Mouse (Mus musculus) cerebellum, adult 18-20 months (tissue): ENCODE data around the gene Fam240a.

Source experiments
- DNase-seq, 2 experiments: peaks; one replicate each; pipeline ENCODE4 v3.0.0; 2021

Fam240a gene

DNA sequence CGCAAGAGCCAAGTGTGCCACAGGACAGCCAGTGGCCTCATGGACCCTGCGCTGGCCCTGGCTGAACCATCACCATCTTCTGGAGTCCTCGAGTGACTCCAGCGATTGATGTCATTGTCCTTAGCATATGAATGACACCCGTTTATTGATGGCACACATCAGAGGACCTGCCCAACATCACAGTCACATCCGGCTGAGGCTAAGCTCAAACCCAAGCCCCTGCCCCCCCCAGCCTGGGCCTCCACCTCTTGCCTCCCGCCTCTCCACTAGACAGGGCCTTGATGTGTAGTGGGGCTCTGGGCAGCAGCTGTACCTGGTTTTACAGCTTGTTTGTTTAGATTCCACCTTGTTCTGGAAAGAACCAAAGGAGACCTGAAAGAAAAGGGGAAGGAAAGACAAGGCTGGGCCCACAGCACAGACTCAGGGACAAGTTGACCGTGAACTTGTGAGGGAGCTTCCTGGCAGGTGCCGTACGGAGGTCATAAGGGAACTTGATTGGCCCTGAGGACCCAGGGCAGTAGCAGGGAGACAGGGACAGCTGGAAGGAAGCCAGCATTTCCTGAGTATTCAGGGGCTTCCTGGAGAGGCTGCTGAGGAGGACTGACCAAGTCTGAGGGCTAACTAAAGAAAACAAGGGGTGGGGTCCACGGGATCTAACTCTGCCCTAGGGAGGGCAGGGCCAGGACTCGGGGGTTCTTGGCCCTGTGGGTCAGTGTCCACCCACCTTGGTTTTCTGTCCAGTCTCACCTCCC lies 25.4 kb downstream of the Fam240a start:
- no peak for DNase-seq

GRCm38 (mm10) chr9:110890026-110890783 lies 26.5 kb downstream of the Fam240a start:
- no peak for DNase-seq

DNA sequence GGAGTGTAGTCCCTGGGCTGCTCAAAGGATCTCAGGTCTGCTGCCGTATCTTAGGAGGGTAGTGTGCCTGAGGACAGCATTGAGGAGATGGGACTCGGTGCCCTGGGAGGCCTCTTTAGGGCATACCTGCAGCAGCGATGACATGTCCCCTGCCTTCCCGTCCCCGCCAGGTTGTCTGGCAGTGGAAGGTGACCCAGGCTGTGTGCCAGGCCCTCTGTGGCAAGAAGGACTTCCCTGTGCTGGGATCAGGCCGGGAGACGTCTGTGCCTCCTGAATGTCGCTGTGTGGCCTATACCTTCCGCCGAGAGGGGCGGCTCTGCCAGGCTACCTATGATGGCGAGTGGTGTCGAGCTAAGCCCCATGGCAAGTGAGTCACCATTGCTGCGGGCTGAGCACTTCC lies 27.7 kb downstream of the Fam240a start:
- no peak for DNase-seq

DNA sequence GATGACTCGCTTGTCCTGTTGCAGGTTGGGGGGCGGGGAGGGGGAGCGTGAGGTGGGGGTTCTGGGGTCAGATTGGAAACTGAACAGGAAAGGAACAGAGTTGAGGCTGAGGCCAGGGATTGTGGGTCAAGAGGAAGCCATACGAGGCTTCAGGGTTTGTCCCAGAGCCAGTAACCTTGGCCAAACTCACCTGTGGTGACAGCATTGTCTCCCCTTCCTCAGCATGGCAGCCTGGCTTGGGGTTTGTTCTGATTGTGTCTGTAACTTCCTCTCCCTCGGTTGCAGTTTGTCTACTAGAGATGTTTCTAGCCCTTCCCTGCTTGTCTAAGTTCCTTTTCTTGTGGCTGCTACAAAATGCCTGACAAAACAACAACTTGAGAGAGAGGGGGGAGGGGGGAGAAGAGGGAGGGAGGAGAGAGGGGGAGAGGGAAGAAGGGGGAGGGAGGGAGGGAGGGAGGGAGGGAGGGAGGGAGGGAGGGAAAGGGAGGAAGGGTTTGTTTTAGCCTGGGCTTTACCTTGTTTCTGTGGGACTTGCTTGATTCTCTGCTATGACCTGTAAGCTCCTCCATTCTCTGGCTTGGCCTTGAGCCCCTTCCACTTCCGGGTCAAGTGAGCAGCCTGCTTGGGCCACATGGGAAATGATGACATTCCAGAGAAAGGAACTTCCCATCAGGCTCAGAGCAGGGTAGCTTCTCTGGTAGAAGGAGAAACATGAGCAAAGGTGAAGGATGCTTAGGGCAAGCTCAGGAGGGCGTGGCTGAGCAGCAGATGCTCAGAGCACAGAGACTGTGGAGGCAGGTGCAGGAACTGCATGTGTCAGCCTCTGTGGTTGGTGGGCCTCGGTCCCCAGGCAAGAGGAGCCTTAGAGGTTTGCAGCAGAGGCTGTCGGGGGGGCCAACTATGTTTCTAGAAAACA lies 29.0 kb downstream of the Fam240a start:
- DNase-seq = no peak

DNA sequence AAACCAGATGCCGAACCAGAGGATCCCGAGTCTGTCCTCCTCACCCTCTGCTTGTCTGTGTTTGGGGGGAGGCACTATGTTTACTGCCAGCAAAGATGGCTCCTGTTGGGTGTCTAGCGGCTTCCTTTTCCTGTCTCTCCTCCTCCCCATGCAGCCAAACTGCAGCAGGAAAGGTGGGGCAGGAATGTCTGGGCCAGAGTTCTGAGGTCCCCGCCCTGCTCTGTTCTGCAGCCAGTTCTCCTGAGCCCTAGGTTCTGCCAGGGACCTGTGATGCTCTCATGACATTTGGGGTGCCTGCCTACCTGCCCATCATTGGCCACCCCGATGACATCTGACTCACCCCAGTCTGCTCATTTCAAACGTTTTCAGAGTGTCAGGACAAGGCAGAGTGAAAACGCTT lies 34.7 kb downstream of the Fam240a start:
- DNase-seq = no peak

GRCm38 (mm10) chr9:110880772-110881171 lies 35.9 kb downstream of the Fam240a start:
- DNase-seq = no peak

DNA sequence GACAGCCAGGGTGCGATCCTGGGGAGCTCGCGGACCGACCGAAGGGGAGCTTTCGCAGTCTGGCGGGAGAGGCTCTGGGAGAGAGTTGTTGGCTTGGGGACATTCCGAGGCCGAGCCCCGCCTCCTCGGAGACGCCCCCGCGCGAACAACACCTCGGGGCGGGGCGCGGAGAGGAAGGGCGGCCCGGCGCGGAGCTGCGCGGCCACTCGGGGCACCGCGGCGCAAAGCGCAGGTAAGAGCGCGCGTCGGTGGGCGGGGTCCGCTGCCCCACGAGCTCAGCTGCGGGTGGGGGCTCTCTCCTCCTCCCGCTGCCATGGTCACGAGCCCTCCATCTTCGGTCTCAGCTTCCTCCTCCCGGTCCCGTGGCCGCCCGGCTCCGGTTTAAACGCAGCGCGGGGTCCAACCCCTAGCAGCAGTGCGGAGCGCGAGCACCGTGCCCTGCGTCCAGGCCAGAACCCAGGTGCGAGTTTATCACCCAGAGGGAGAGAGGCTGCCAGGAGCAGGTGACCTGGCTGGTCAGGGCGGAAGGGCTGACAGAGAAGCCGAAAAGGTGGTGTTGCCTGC lies 36.6 kb downstream of the Fam240a start, which contains the start of gene Tmie:
Gene Tmie, minus strand, starts transcription at position 116 of the 564 bp plus-strand sequence.
- no peak for DNase-seq

- no peak for DNase-seq
These were observed 37.3 kb downstream of the Fam240a start, which contains the start of gene Als2cl for GRCm38 (mm10) chr9:110879191-110879920. Gene Als2cl (plus strand): TSS chr9:110879870.

DNA sequence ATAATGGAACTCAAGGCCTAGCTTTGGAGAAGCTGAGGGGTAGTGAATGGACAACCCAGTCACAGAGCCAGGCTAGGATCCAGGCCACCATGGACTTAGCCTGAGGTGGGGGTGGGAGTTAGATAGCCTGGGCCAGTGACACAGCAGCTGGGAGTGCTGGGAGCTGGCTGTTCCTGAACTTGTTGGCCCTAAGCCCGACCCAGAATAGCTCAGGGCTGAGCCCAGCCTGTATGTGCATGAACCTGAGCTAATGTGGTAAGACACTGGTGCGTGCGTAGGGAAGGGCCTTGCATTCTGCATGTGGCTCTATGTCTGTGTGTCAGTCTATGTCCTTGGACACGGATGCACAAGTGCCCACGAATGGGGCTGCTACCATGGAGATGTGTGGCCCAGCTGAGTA lies 38.8 kb downstream of the Fam240a start:
- no peak for DNase-seq

- no peak for DNase-seq
These were observed 39.3 kb downstream of the Fam240a start for GRCm38 (mm10) chr9:110877353-110877752.

- DNase-seq = no peak
These were observed 41.4 kb downstream of the Fam240a start for GRCm38 (mm10) chr9:110875288-110875695.

DNA sequence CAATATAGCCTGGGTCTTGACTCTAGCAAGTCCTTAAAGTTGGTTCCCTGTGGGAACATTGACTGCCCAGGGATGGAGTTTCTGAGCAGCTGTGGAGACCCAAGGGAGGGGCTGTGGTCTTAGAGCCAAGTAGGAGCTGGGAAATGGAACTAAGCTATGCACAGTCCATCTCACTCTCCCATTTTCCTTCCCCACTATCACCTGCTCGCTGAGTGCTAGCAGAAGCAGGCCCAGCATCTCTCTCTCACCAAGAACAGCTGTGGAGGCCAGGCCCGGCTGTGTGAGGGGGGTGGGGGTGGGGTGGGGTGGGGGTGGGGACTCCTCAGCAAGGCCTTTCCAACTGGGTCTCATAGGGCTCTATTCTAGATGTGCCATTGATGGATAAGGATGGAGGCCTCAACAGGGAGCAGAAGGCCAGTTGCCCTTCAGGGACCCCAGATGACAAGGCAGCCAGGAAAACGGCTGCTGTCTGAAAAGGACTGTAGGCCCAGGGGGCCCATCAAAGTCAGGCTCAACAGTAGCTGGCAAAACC lies 41.9 kb downstream of the Fam240a start:
- DNase-seq = no peak

DNA sequence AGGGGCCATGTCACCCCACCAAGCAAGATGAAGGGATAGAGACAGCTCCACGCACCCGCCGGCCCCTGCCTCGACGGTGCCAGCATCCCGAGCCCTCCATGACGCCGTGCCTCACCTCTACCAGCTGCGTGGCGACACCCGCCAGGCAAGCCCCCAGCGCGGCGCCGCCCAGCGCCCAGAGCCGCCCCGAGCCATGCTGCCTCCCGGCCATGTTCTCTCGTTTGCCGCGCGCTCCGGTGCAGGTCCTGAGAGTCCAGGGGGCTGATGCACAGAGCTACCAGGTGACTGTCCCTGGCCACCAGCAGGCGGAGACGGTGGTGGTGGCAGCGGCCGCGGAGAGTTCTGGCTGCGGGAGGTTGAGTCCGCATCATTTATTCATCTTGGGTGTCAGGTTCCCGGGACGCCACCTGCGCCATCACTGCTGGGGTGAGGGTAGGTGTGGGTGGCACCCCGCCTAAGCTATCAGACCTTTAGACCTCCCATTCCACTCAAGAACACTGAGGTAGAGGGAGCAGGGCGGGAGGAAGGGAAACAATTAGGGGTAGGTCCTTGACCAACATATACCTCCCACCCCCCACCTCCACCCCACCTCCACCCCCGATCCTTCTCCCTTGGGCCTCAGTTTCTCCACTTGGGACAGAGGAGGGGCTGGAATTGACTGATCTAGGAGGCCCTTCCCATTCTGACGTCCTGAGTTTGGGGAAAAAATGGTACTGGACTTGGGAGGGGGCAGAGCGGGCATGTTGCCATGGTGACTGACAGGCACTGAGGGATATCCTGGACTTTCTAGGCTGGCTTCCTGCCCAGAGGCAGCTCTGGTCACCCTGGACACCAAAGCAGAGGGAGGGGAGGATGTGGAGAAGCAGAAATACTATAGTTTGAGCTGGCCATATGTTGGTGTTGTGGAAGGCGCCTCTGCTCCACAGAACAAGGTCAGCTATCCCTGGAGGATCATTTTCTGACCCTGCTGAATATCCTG lies 42.7 kb downstream of the Fam240a start:
- no peak for DNase-seq

DNA sequence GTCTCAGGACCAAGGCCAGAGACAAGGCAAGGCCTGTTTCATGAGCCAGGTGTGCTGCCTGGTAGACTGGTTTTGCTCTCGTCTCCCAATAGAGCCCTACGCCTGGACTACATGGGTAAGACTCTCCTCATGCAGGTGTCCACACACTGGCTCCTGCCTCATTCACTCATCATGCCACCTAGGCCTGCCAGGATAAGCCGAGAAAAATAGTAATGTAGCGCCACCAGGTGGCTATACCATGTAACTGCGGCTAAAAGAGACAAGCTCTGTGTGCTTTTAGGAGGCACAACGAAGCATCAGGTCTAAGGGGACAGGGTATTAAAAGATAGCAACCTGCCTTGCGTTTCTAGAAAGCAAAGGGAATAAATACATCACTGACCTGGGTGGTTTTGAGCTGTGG lies 45.6 kb downstream of the Fam240a start:
- DNase-seq = peak; percentile 43 to 66
